Mouse (Mus musculus): ENCODE measurements around the gene Rdx. TPM values are rescaled to one million over a fixed set of nuclear protein-coding genes. Genes with fewer than 3 reads are reported as not detected.

Gene Rdx
- total RNA-seq, 2 experiments from 2014 or later: 42.7 to 52.9 TPM

GRCm38 (mm10) chr9:52102060-52102844 is 55.3 kb downstream of the Rdx start:
- DNase-seq (ENCODE audit: low spot score in 2 of 2): peak in 1 of 2 experiments; percentile 25
- intact Hi-C loops (cut with DNase I): no loop called here

DNA sequence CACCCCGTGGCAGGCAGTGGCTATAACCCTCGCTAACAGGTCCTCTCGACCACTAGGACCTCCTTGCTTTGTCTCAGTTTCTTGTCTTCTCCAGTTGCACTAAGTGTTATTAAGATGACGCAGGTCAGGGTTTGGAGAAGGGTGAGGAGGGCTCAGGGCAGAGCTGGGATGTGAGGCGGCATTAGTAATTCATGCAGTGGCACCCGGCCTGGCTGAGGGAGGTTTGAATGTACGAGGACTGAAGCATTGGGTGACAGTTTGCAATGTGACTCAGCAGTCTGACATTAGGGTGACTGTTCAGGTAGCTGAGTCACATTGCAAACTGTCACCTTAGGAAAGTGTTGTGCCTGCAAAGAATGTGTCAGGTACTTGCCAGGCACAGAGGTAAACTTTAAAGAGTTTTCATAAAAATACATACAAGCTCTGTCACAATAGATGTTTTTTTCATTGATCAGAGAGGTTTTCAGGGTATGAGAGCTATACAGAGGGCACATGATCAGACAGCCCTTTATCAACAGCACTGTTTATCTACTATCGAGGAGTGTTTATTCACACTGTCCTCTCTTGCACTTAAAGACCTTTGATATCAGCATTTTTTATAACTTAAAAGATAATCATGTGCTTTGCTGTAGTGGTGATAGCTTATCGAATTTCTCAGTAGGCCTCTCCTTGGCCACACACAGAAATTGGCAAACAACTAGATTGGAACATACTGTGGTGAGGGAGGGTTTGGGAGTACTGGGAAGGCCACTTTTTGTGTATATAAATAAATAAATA is 56.7 kb downstream of the Rdx start:
- intact Hi-C loops (cut with DNase I): no loop called here

DNA sequence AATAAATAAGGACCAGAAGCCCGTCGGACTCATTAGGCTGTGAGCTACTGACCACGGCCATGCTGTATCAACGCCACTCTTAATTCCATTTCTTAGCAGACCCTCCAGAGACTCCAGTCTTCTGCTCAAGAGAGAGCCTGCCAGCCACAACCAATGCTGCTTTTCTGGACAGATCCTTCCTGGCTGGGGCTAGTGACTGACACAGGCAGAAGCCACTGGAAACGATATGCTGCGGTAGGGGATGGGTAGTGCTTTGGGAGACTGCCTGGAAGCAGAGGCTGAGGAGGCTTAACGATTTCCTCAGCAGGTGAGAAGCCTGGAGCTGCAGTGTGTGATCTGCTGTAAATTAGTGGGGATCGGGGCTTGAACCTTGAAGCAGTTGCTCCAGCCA is 57.2 kb downstream of the Rdx start:
- DNase-seq (ENCODE audit: low spot score in 2 of 2): no peak
- intact Hi-C loops (cut with DNase I): no loop called here

More for the DNA sequence above, 56.7 kb downstream of the Rdx start:
- DNase-seq (ENCODE audit: low spot score in 2 of 2): no peak

DNA sequence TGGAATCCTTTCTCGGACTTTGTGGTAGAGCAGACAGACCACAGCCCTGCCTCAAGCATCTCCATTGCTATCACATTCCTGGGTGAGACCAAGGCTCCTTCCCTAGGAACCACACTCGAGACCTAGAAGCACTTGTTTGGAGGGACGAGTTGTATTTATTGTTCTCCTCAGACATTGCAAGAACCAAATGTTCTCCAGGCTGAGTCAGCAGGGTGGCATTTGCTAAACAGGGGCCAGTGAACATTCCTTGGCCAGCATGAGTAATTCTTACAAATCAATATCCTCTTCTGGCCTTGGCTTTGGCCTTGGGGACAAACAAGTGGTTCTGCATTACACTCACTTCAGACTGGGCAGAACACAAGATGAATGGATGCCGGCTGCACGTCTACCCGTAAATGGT is 58.5 kb downstream of the Rdx start:
- DNase-seq (ENCODE audit: low spot score in 2 of 2): no peak
- intact Hi-C loops (cut with DNase I): no loop called here

DNA sequence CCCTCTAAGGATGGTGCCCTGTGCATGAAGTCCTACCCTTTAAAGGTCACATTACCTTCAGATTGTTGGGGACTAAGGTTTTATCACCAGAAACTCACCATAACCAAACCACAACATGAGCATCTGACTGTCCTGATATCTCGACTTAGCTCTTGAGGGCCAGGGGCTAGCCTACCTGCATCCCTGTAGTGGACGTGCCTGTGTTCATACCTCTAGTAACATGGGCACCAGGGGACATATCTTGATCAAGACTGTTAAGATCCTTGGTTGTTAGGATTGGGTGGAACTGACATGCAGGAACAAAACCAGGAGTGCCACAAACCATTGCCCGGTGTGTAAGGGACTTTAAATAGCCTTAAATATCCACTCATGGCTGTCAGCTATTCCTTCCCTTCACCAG is 60.2 kb downstream of the Rdx start:
- intact Hi-C loops (cut with DNase I): no loop called here
- DNase-seq (ENCODE audit: low spot score in 2 of 2): no peak

DNA sequence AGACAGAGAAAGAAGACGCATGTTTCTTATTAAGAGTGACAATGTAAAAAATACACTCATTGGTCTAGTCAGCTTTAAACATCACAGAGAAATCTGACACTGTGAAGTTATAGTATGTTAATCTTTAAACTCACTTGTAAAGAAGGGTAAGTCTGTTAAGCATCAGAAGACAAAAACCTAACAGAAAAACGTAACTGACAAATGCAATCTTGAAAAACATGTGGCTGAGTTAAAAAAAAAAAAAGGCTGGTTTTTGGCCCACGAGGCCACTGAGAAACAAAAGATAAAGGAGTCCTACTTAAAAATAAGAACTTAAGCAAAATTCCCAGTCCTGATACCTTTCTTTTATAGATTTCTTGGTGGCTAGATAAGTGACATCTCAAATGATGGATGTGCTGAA is 63.8 kb downstream of the Rdx start:
- no peak for DNase-seq (ENCODE audit: low spot score in 2 of 2)
- intact Hi-C loops (cut with DNase I): no loop called here

DNA sequence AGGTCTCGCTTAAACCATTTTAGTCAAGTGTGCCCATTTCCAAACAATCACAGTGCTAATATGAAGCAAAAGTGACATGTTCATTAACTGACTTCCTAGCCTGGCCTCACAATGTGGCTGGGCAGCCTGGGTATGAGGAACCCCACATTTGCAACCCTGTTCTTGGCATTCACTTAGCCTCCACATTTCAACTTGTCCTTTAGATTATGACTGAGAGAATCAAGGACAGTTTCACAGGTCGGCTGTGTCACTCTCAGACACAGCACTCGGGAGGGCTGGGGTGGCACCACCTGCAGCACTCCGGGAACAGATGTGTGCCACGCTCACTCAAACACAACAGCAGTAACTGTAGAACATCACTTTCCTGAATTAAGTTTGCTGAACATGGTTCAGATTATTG is 66.1 kb downstream of the Rdx start:
- DNase-seq (ENCODE audit: low spot score in 2 of 2): no peak
- intact Hi-C loops (cut with DNase I): no loop called here

DNA sequence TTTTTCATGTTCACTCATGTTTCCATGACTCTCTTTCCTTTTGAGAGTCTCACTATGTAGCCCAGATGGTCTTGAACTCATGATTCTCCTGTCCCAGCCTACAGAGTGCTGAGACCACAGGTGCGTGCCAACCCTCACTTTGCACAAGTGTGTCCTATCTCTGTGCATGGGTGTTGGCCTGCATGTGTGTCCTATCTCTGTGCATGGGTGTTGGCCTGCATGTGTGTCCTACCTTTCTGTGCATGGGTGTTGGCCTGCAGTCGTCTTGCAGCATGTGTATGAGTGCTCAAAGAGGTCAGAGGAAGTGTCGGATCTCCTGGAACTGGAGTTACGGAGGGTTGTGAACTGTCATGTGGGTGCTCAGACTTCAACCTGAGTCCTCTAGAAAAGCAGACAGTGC is 72.2 kb downstream of the Rdx start:
- DNase-seq (ENCODE audit: low spot score in 2 of 2): no peak
- intact Hi-C loops (cut with DNase I): no loop called here

DNA sequence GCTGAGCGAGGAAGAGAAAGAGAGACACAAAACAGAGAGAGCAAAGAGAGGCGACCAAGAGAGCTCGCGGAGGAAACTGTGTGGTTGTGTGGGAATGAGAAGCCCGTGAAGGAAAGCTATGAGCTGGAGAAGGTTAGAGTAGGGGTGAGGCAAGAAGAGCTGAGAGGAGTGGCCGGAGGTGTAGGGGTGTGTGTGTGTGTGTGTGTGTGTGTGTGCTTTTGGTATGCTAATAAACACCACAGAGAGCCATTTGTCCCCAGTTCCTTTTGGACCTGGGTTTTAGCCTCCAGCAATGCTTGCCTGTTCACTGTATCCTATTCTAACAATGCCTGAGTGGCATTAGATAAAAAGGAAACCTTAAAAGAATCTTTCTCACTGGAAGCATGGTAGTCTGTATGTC is 78.3 kb downstream of the Rdx start:
- DNase-seq (ENCODE audit: low spot score in 2 of 2): no peak
- intact Hi-C loops (cut with DNase I): no loop called here

DNA sequence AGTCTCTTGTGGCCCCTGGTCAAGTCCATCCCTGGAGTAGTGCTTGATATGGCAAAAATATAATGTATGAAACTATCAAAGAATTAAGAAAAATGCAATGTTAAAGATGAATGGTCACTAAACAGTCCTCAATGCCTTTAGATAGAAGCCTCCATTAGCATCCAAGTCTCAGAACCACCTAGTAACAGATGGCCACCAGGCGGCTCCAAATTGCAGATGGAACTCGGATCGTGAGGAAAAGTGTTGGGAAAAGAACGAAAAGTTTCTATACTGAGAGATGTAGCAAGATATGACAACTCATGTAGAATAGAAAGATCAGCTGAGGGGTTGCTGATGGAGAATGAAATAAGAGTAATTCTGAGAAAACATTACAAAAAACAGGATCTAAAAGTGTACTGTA is 83.4 kb downstream of the Rdx start:
- DNase-seq (ENCODE audit: low spot score in 2 of 2): peak in 1 of 2 experiments; percentile 38
- intact Hi-C loops (cut with DNase I): no loop called here

GRCm38 (mm10) chr9:52132771-52133170 is 85.8 kb downstream of the Rdx start:
- intact Hi-C loops (cut with DNase I): loop anchor here (2.0 kb wide), 1 partner anchor 154 kb away; no protein-coding TSS in a partner anchor
- no peak for DNase-seq (ENCODE audit: low spot score in 2 of 2)

Small RNA genes within 50 kb of the gene (microRNA-seq; reads per million reads assigned to microRNA genes)
- gene Gm27686 (0 reads per million in 2 experiments), gene Mir6244 (0 reads per million in 2 experiments)

Other genes starting within 250 kb of the Rdx start
- 10 to 100 TPM; 14.0 to 16.3 TPM for gene Fdx1, start 83.6 kb upstream of the Rdx start, total RNA-seq (2021)
- gene Zc3h12c, start 121.4 kb downstream of the Rdx start, total RNA-seq (2021): 10 to 100 TPM; 10.7 to 10.9 TPM

Measured in left cerebral cortex, postnatal 14 days (tissue).